In the genomic region with DNA sequence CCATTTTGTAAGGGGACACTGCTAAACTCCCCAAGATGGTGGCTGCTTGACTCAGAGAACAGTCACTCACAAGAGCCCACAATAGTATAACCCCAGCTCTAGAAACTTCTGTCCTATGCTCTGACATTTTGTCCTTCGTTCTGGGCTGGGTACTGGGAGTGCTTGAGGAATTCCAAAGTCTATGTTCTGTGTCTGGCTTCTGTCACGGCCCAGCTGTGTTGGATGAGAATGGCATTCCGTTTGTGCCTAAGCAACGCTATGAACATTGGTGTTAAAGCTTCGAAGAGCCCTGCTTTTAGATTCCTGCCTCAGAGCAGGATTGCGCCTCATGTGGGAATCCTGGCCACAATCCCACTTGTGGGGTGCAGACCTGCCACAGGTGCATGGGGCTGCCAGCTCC, we compare ENCODE assay signal across 13 mouse cellular contexts. TPM values are rescaled to one million over a fixed set of nuclear protein-coding genes. Genes with fewer than 3 reads are reported as not detected.
DNase-seq lines count a peak whose midpoint lies in the region; ATAC-seq lines count a peak whose summit lies in the region.
"Had no signal": no experiment of that assay in that cellular context is flagged by ENCODE, and none has a peak within 500 bp of the region (broad histone marks: within the 10 kb centered on the region; RNA-seq: fewer than 3 reads in every experiment).

No protein-coding gene starts in this region.

- H3K4me1 ChIP-seq in embryonic facial prominence, embryonic 13.5 days: peaks cover 35% of the 10 kb centered on the region
- peaks cover 5% of the 10 kb centered on the region; the same call in 1 of the 2 replicates for H3K4me1 ChIP-seq in intestine, embryonic 15.5 days (replicated peaks)
- peaks cover 39% of the 10 kb centered on the region for H3K4me1 ChIP-seq in limb, embryonic 12.5 days (replicated peaks)
- H3K4me1 ChIP-seq in midbrain, embryonic 14.5 days (ENCODE audit: control insufficient read depth, insufficient read depth, low read length): no peaks in the 10 kb centered on the region
- peaks cover 3% of the 10 kb centered on the region; the same call in 1 of the 2 replicates for H3K4me1 ChIP-seq in forebrain, embryonic 12.5 days

- H3K27ac ChIP-seq in embryonic facial prominence, embryonic 13.5 days: peak overlapping the region; percentile 62; the same call in 1 of the 2 replicates
- H3K27ac ChIP-seq in intestine, embryonic 15.5 days: 0 out of 2 replicates have a peak overlapping the region, but pooled peaks have one; percentile 36
- H3K27ac ChIP-seq in limb, embryonic 12.5 days: peak overlapping the region; percentile 14; the same call in 1 of the 2 replicates
- no peak overlapping the region for H3K27ac ChIP-seq in midbrain, embryonic 14.5 days (replicated peaks; ENCODE audit: low read depth, low read length)
- H3K27ac ChIP-seq in forebrain, embryonic 12.5 days: no peak overlapping the region
- H3K27ac ChIP-seq: left cerebral cortex, adult 2 months had no signal

- H3K4me3 ChIP-seq in embryonic facial prominence, embryonic 13.5 days: no peak overlapping the region
- H3K4me3 ChIP-seq in intestine, embryonic 15.5 days (replicated peaks): no peak overlapping the region
- H3K4me3 ChIP-seq in limb, embryonic 12.5 days (replicated peaks): no peak overlapping the region
- H3K4me3 ChIP-seq in midbrain, embryonic 14.5 days (replicated peaks; ENCODE audit: low read depth, low read length): no peak overlapping the region
- H3K4me3 ChIP-seq in forebrain, embryonic 12.5 days (replicated peaks): no peak overlapping the region
- H3K4me3 ChIP-seq: left cerebral cortex, adult 2 months; myocyte had no signal

- 0 out of 2 replicates have a peak overlapping the region, but pooled peaks have one; percentile 40 for H3K9ac ChIP-seq in embryonic facial prominence, embryonic 13.5 days
- no peak overlapping the region for H3K9ac ChIP-seq in intestine, embryonic 15.5 days
- H3K9ac ChIP-seq in limb, embryonic 12.5 days (replicated peaks): no peak overlapping the region
- no peak overlapping the region for H3K9ac ChIP-seq in midbrain, embryonic 14.5 days (replicated peaks; ENCODE audit: low read length)
- no peak overlapping the region for H3K9ac ChIP-seq in forebrain, embryonic 12.5 days

- no peaks in the 10 kb centered on the region for H3K36me3 ChIP-seq in embryonic facial prominence, embryonic 13.5 days
- H3K36me3 ChIP-seq in intestine, embryonic 15.5 days: no peaks in the 10 kb centered on the region
- no peaks in the 10 kb centered on the region for H3K36me3 ChIP-seq in limb, embryonic 12.5 days
- no peaks in the 10 kb centered on the region for H3K36me3 ChIP-seq in midbrain, embryonic 14.5 days (ENCODE audit: control insufficient read depth, insufficient read depth, low read length)
- H3K36me3 ChIP-seq in forebrain, embryonic 12.5 days (replicated peaks): no peaks in the 10 kb centered on the region

- no peak overlapping the region for H3K4me2 ChIP-seq in embryonic facial prominence, embryonic 13.5 days
- H3K4me2 ChIP-seq in intestine, embryonic 15.5 days (replicated peaks): no peak overlapping the region
- H3K4me2 ChIP-seq in limb, embryonic 12.5 days: no peak overlapping the region
- H3K4me2 ChIP-seq in midbrain, embryonic 14.5 days (ENCODE audit: low read length): no peak overlapping the region
- no peak overlapping the region for H3K4me2 ChIP-seq in forebrain, embryonic 12.5 days

- 63% methylated on average over 6 of the region's 6 CpGs for WGBS in embryonic facial prominence, embryonic 13.5 days
- WGBS in intestine, embryonic 15.5 days: 51% methylated on average over 6 of the region's 6 CpGs
- 67% methylated on average over 6 of the region's 6 CpGs for WGBS in limb, embryonic 12.5 days
- WGBS in midbrain, embryonic 14.5 days: 91% methylated on average over 6 of the region's 6 CpGs
- 90% methylated on average over 6 of the region's 6 CpGs for WGBS in forebrain, embryonic 12.5 days

- H3K27me3 ChIP-seq in embryonic facial prominence, embryonic 13.5 days: no peaks in the 10 kb centered on the region
- H3K27me3 ChIP-seq in intestine, embryonic 15.5 days (replicated peaks): no peaks in the 10 kb centered on the region
- H3K27me3 ChIP-seq in limb, embryonic 12.5 days: no peaks in the 10 kb centered on the region
- H3K27me3 ChIP-seq in midbrain, embryonic 14.5 days (ENCODE audit: control insufficient read depth, insufficient read depth, low read length): no peaks in the 10 kb centered on the region
- no peaks in the 10 kb centered on the region for H3K27me3 ChIP-seq in forebrain, embryonic 12.5 days

- DNase-seq in kidney, adult 11 months: peak; percentile 14
- DNase-seq in kidney, postnatal 10 days: no peak
- no peak for DNase-seq in midbrain, embryonic 14.5 days
- no peak for DNase-seq in gastrocnemius, postnatal 10 days
- DNase-seq: adrenal gland, adult 2 months had no signal

- ATAC-seq in embryonic facial prominence, embryonic 13.5 days (ENCODE audit: insufficient number of reproducible peaks, insufficient read depth, low FRiP score, low TSS enrichment, low read depth): no peak
- no peak; the same call in 1 of the 2 replicates for ATAC-seq in intestine, embryonic 15.5 days
- no peak for ATAC-seq in limb, embryonic 12.5 days (ENCODE audit: insufficient number of reproducible peaks, insufficient read depth, low FRiP score, low TSS enrichment, low read depth)
- no peak for ATAC-seq in midbrain, embryonic 14.5 days (ENCODE audit: low FRiP score, low TSS enrichment)
- ATAC-seq in forebrain, embryonic 12.5 days (ENCODE audit: low FRiP score): no peak

- H3K9me3 ChIP-seq in embryonic facial prominence, embryonic 13.5 days: no peaks in the 10 kb centered on the region
- no peaks in the 10 kb centered on the region for H3K9me3 ChIP-seq in intestine, embryonic 15.5 days
- no peaks in the 10 kb centered on the region for H3K9me3 ChIP-seq in limb, embryonic 12.5 days
- H3K9me3 ChIP-seq in midbrain, embryonic 14.5 days (ENCODE audit: control insufficient read depth, low read length): no peaks in the 10 kb centered on the region
- no peaks in the 10 kb centered on the region for H3K9me3 ChIP-seq in forebrain, embryonic 12.5 days

RNA-seq across cellular contexts. Expression of a gene that starts 14.5 kb away (rescaled TPM):
- not detected in 2 replicates for polyA plus RNA-seq in embryonic facial prominence, embryonic 13.5 days (2015; fragmentation: Nextera tagmentation; extraction: Ambion mirVana)
- 0.06 TPM in 1 of 2 replicates, not detected in the other for polyA plus RNA-seq in intestine, embryonic 15.5 days (2015; fragmentation: Nextera tagmentation; extraction: Ambion mirVana)
- not detected in 2 replicates for polyA plus RNA-seq in limb, embryonic 12.5 days (2016; fragmentation: Nextera tagmentation; extraction: Ambion mirVana)
- not detected in 2 replicates for polyA plus RNA-seq in midbrain, embryonic 14.5 days (2014; fragmentation: Nextera tagmentation; extraction: Ambion mirVana)
- total RNA-seq in gastrocnemius, postnatal 10 days (2021): not detected
- polyA plus RNA-seq in forebrain, embryonic 12.5 days (2016; fragmentation: Nextera tagmentation; extraction: Ambion mirVana): not detected in 2 replicates
- total RNA-seq: common myeloid progenitor, adult 5-6 weeks; left cerebral cortex, adult 2 months had no signal
- polyA plus RNA-seq: stomach, embryonic 16.5 days had no signal

RNA-seq across cellular contexts. Expression of a gene that starts 38.9 kb away (rescaled TPM):
- 2.2 and 2.9 TPM in 2 replicates for polyA plus RNA-seq in embryonic facial prominence, embryonic 13.5 days (2015; fragmentation: Nextera tagmentation; extraction: Ambion mirVana)
- 0.66 and 0.78 TPM in 2 replicates for polyA plus RNA-seq in intestine, embryonic 15.5 days (2015; fragmentation: Nextera tagmentation; extraction: Ambion mirVana)
- polyA plus RNA-seq in limb, embryonic 12.5 days (2016; fragmentation: Nextera tagmentation; extraction: Ambion mirVana): 0.85 and 1.2 TPM in 2 replicates
- polyA plus RNA-seq in midbrain, embryonic 14.5 days (2014; fragmentation: Nextera tagmentation; extraction: Ambion mirVana): 0.15 and 0.22 TPM in 2 replicates
- 1 to 10 TPM; 4.7 to 8.0 TPM for total RNA-seq in gastrocnemius, postnatal 10 days (2021)
- polyA plus RNA-seq in forebrain, embryonic 12.5 days (2016; fragmentation: Nextera tagmentation; extraction: Ambion mirVana): 0.36 and 0.45 TPM in 2 replicates

Comparison
In these comparisons a context has a peak if more than half of its experiments do, and no peak if none do; other contexts are left out.
1. H3K27ac ChIP-seq: peak in embryonic facial prominence, embryonic 13.5 days (single experiment), intestine, embryonic 15.5 days (single experiment) and limb, embryonic 12.5 days (single experiment); none in midbrain, embryonic 14.5 days (single experiment) and forebrain, embryonic 12.5 days (single experiment).